Mouse (Mus musculus) MEL (cell line): Measurements from ENCODE around the gene Sccpdh. TPM values are rescaled to one million over a fixed set of nuclear protein-coding genes. Genes with fewer than 3 reads are reported as not detected.

Source experiments
- DNase-seq: peaks from one replicate; pipeline ENCODE4 v3.0.0; 2011; ENCODE audit warnings: low read depth, low spot score
- H3K27ac ChIP-seq: 2 replicates; pipeline ENCODE4 v1.5.1; 2012; ENCODE audit warnings: low read depth, mild to moderate bottlenecking, control low read depth, low read length, moderate library complexity; ENCODE audit not compliant: control insufficient read depth
- H3K27me3 ChIP-seq, 2 experiments: fragments of 150-350 bp in 1 of 2; sonication (generic) in 1 of 2; 2 replicates each; pipeline ENCODE4 v1.6.1; 2012; ENCODE audit warnings: low read length in 2 of 2, mild to moderate bottlenecking in 2 of 2, improper control_type of control experiment in 1 of 2, moderate library complexity in 1 of 2; ENCODE audit not compliant: insufficient read depth in 2 of 2, control insufficient read depth in 1 of 2
- H3K36me3 ChIP-seq, 2 experiments: 2 replicates each; pipeline ENCODE4 v1.6.1; 2012 to 2014; ENCODE audit warnings: low read length in 2 of 2, improper control_type of control experiment in 1 of 2, inconsistent platforms in 1 of 2, mild to moderate bottlenecking in 1 of 2; ENCODE audit not compliant: insufficient read depth in 2 of 2, control insufficient read depth in 1 of 2
- H3K4me1 ChIP-seq, 2 experiments: fragments of 150-350 bp in 1 of 2; sonication (generic) in 1 of 2; 2 replicates each; pipeline ENCODE4 v1.6.1; 2012; ENCODE audit warnings: low read length in 2 of 2, improper control_type of control experiment in 1 of 2, mild to moderate bottlenecking in 1 of 2; ENCODE audit not compliant: insufficient read depth in 2 of 2, control insufficient read depth in 1 of 2
- H3K4me3 ChIP-seq, 2 experiments: fragments of 150-350 bp in 1 of 2; sonication (generic) in 1 of 2; 2 replicates each; pipeline ENCODE4 v1.5.1; 2012; ENCODE audit warnings: low read depth in 2 of 2, low read length in 2 of 2, mild to moderate bottlenecking in 2 of 2, moderate library complexity in 2 of 2, control low read depth in 1 of 2, improper control_type of control experiment in 1 of 2; ENCODE audit not compliant: control insufficient read depth in 1 of 2, insufficient read depth in 1 of 2
- H3K79me2 ChIP-seq: 2 replicates; pipeline ENCODE4 v1.6.1; 2012; ENCODE audit warnings: mild to moderate bottlenecking, low read length, moderate library complexity; ENCODE audit not compliant: control insufficient read depth, poor library complexity, insufficient read depth
- H3K9ac ChIP-seq: 2 replicates; pipeline ENCODE4 v1.6.1; 2012; ENCODE audit warnings: low read depth, mild to moderate bottlenecking, control low read depth, low read length, moderate library complexity; ENCODE audit not compliant: control insufficient read depth, poor library complexity, severe bottlenecking
- H3K9me3 ChIP-seq: fragments of 150-350 bp; sonication (generic); replicated peaks from 2 replicates; pipeline ENCODE4 v1.6.1; 2012; ENCODE audit warnings: mild to moderate bottlenecking, low read length, improper control_type of control experiment, moderate library complexity; ENCODE audit not compliant: insufficient read depth
- CHD1 ChIP-seq: IDR thresholded peaks from 2 replicates; pipeline ENCODE4 v1.6.1; 2012; ENCODE audit warnings: low read depth, mild to moderate bottlenecking, inconsistent platforms, low read length, improper control_type of control experiment
- ELF1 ChIP-seq: IDR thresholded peaks from 2 replicates; pipeline ENCODE4 v1.6.1; 2014; ENCODE audit warnings: low read depth, mild to moderate bottlenecking, inconsistent platforms, low read length, improper control_type of control experiment, moderate library complexity
- EP300 ChIP-seq, 2 experiments: IDR thresholded peaks; 2 replicates each; pipeline ENCODE4 v1.6.1; 2011; ENCODE audit warnings: improper control_type of control experiment in 2 of 2, low read length in 2 of 2, low read depth in 1 of 2, mild to moderate bottlenecking in 1 of 2
- GABPA ChIP-seq: IDR thresholded peaks from 2 replicates; pipeline ENCODE4 v1.6.1; 2012; ENCODE audit warnings: low read depth, mild to moderate bottlenecking, inconsistent platforms, low read length, improper control_type of control experiment, moderate library complexity
- GATA1 ChIP-seq: IDR thresholded peaks from 2 replicates; pipeline ENCODE4 v1.6.1; 2011; ENCODE audit warnings: low read depth, low read length, improper control_type of control experiment
- HCFC1 ChIP-seq: IDR thresholded peaks from 2 replicates; pipeline ENCODE4 v1.6.1; 2012; ENCODE audit warnings: low read depth, mild to moderate bottlenecking, inconsistent platforms, low read length, improper control_type of control experiment, moderate library complexity
- JUND ChIP-seq: IDR thresholded peaks from 2 replicates; pipeline ENCODE4 v1.6.1; 2011; ENCODE audit warnings: low read depth, mild to moderate bottlenecking, improper control_type of control experiment, low read length
- KAT2A ChIP-seq: conservative IDR thresholded peaks from 2 replicates; pipeline ENCODE4 v1.6.1; 2012; ENCODE audit warnings: low read depth, low read length, improper control_type of control experiment, inconsistent platforms
- MAFK ChIP-seq: IDR thresholded peaks from 2 replicates; pipeline ENCODE4 v1.6.1; 2011; ENCODE audit warnings: low read depth, mild to moderate bottlenecking, low read length, improper control_type of control experiment, borderline replicate concordance
- MEF2A ChIP-seq: IDR thresholded peaks from 2 replicates; pipeline ENCODE4 v1.6.1; 2014; ENCODE audit warnings: low read depth, mild to moderate bottlenecking, inconsistent platforms, low read length, improper control_type of control experiment; ENCODE audit not compliant: poor library complexity, insufficient replicate concordance, severe bottlenecking; ENCODE audit errors: extremely low read depth
- MYB ChIP-seq: IDR thresholded peaks from 2 replicates; pipeline ENCODE4 v1.6.1; 2011; ENCODE audit warnings: mild to moderate bottlenecking, low read depth, low read length, improper control_type of control experiment
- NELFE ChIP-seq: IDR thresholded peaks from 2 replicates; pipeline ENCODE4 v1.6.1; 2011; ENCODE audit warnings: low read depth, low read length, improper control_type of control experiment
- NRF1 ChIP-seq: IDR thresholded peaks from 2 replicates; pipeline ENCODE4 v1.6.1; 2014; ENCODE audit warnings: low read depth, mild to moderate bottlenecking, inconsistent platforms, low read length, improper control_type of control experiment, moderate library complexity; ENCODE audit not compliant: poor library complexity, insufficient read depth, severe bottlenecking
- POLR2AphosphoS2 ChIP-seq: IDR thresholded peaks from 2 replicates; pipeline ENCODE4 v1.6.1; 2011; ENCODE audit warnings: low read length, improper control_type of control experiment
- POLR2AphosphoS5 ChIP-seq: IDR thresholded peaks from 2 replicates; pipeline ENCODE4 v1.6.1; 2012; ENCODE audit warnings: low read depth, borderline replicate concordance, mild to moderate bottlenecking, inconsistent platforms, low read length, moderate library complexity, mixed read lengths
- RAD21 ChIP-seq: IDR thresholded peaks from 2 replicates; pipeline ENCODE4 v1.6.1; 2011; ENCODE audit warnings: mild to moderate bottlenecking, low read depth, low read length, improper control_type of control experiment
- RCOR1 ChIP-seq: IDR thresholded peaks from 2 replicates; pipeline ENCODE4 v1.6.1; 2012; ENCODE audit warnings: low read depth, mild to moderate bottlenecking, inconsistent platforms, low read length, improper control_type of control experiment
- SMC3 ChIP-seq: IDR thresholded peaks from 2 replicates; pipeline ENCODE4 v1.6.1; 2011; ENCODE audit warnings: low read depth, low read length, improper control_type of control experiment
- UBTF ChIP-seq: IDR thresholded peaks from 2 replicates; pipeline ENCODE4 v1.6.1; 2012; ENCODE audit warnings: low read depth, mild to moderate bottlenecking, inconsistent platforms, low read length, improper control_type of control experiment, moderate library complexity, borderline replicate concordance; ENCODE audit not compliant: insufficient read depth
- USF1 ChIP-seq: IDR thresholded peaks from 2 replicates; pipeline ENCODE4 v1.6.1; 2014; ENCODE audit warnings: low read depth, mild to moderate bottlenecking, inconsistent platforms, low read length, improper control_type of control experiment, moderate library complexity
- polyA plus RNA-seq, 2 experiments: library from polyadenylated mRNA; stranded (reverse) in 1 of 2; unstranded in 1 of 2; fragments of >175 nt in 1 of 2; fragments of >200 nt in 1 of 2; gene quantifications; 2 replicates each; pipeline versions ENCODE4 v1.2.1 to v1.2.4; 2012; ENCODE audit warnings: low replicate concordance in 2 of 2, low read depth in 1 of 2; ENCODE audit not compliant: insufficient read length in 2 of 2, insufficient read depth in 1 of 2, missing spikeins in 1 of 2
- total RNA-seq: library from RNA; depleted of rRNA; stranded (reverse); fragments of 300-350 nt; gene quantifications from 2 replicates; pipeline ENCODE4 v1.2.3, GENCODE M21; 2012; rRNA removed

The Sccpdh gene
- total and polyA plus RNA-seq, 3 experiments: 18.5 to 18.7 TPM; not detected in 1

DNA sequence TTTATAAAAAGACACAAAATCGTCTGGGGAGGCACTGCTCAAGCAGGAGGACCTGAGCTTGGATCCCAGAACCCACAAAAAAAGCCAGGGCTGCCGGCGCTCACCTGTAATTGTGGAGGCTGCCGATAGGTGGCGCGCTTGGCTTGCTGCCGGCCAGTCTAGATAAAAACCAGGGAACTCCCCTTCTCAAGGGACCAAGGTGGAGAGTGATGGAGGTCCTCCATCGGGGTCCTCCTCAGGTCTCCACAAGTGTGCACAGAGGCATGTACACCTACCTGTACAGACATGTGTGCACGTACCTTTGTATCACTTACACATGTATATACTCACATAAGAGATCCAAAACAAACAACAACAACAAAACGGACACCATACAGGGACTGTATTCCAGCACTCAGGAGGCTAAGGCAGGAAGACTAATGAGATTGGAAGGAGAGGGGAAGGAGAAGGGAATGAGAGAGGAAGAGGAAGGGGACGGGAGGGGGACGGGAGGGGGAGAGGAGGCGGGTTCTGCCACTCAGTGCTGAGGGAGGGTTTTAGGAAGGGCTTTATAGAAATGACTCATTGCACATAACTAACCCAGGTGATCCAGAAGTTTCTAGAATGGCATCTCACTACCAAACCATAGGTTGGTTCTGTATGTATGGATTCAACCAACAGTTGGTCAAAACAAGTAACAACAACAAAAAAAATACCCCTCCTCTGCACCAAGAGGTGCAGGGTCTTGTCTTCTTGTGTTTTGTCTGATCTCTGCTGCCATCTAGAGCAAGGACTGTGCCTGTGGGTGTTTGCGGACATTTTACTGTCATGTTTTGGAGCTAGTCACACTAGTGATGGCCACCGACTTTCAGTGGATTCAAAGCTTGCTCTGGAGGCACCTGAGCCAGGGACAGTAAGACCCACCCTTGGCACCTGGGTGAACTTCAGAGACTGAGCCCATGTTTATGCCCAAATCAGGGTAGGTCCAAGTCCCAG lies 66.8 kb downstream of the Sccpdh start (continued):
- no peak for TF ChIP-seq NELFE
- TF ChIP-seq MEF2A: no peak
- 0 out of 2 replicates have a peak, but pooled peaks have one; percentile 45 for TF ChIP-seq JUND
- TF ChIP-seq MYB: no peak
- no peak for TF ChIP-seq UBTF
- peak; percentile 98 for TF ChIP-seq CHD1
- no peak for TF ChIP-seq USF1
- TF ChIP-seq EP300 (IDR thresholded peaks at IDR 0.05; ENCODE audit: low read depth in 1 of 2, low read length in 2 of 2): peak in 1 of 2 experiments; percentile 7; a peak in 1 of 4 replicates
- 0 out of 2 replicates have a peak, but pooled peaks have one; percentile 49 for TF ChIP-seq GABPA
- no peak for TF ChIP-seq KAT2A
- TF ChIP-seq POLR2AphosphoS2: no peak
- TF ChIP-seq RAD21: peak; percentile 84
- TF ChIP-seq SMC3: peak; percentile 81
- TF ChIP-seq RCOR1: peak; percentile 24; the same call in 1 of the 2 replicates
- TF ChIP-seq POLR2AphosphoS5: no peak
- TF ChIP-seq ELF1: 0 out of 2 replicates have a peak, but pooled peaks have one; percentile 13
- TF ChIP-seq NRF1: no peak
- TF ChIP-seq HCFC1: peak; percentile 51
- no peak for TF ChIP-seq MAFK

DNA sequence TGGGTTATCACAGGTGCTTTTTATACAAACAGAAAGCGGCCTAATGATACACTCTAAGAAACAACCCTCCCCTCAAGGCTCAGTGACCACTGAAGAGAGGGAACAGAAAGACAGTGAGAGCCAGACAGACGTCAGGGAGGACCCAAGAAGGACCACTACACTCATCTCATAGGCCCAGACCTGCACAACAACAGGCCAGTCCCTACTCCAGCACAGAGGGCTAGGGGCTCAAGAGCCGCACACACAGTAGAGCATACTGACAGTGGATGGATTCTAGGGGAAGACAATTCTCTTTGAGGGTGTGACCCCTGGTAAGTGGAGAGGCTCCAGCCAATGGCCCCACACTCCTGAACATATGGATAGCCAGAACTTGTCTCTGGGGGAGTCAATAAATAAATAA lies 68.5 kb downstream of the Sccpdh start:
- Histone ChIP-seq H3K4me1 (no peaks in the 10 kb centered on the region), H3K9me3 (no peaks in the 10 kb centered on the region), H3K27me3 (no peaks in the 10 kb centered on the region), H3K27ac (no peak overlapping the region), H3K79me2 (no peaks in the 10 kb centered on the region), H3K9ac (no peak overlapping the region), H3K36me3 (no peaks in the 10 kb centered on the region), H3K4me3 (no peak overlapping the region)
- DNase-seq: no peak
- no peak for TF ChIP-seq NRF1
- TF ChIP-seq JUND: no peak
- no peak for TF ChIP-seq KAT2A
- TF ChIP-seq UBTF: no peak
- TF ChIP-seq EP300 (IDR thresholded peaks at IDR 0.05; ENCODE audit: low read depth in 1 of 2, low read length in 2 of 2): no peak
- no peak for TF ChIP-seq GATA1
- no peak for TF ChIP-seq POLR2AphosphoS2

Other genes with a start within 250 kb of the Sccpdh start
- 17.4 and 18.2 TPM in 2 replicates for gene Smyd3, start 150.2 kb upstream of the Sccpdh start, total RNA-seq
- gene Smyd3, start 150.2 kb upstream of the Sccpdh start, polyA plus RNA-seq: 10 to 100 TPM in 1 of 2 experiments, not detected in 1; 13.3 TPM
- 17.3 and 19.3 TPM in 2 replicates for gene Tfb2m, start 121.9 kb upstream of the Sccpdh start, total RNA-seq
- 10 to 100 TPM in 1 of 2 experiments, not detected in 1; 20.9 TPM for gene Tfb2m, start 121.9 kb upstream of the Sccpdh start, polyA plus RNA-seq
- gene Cnst, start 121.8 kb upstream of the Sccpdh start, total RNA-seq: 10.4 and 11.9 TPM in 2 replicates
- gene Cnst, start 121.8 kb upstream of the Sccpdh start, polyA plus RNA-seq: 10 to 100 TPM in 1 of 2 experiments, not detected in 1; 12.1 TPM
- gene Kif28, start 77.1 kb downstream of the Sccpdh start, total RNA-seq: 0.03 and 0.27 TPM in 2 replicates
- under 1 TPM in 1 of 2 experiments, not detected in 1; 0.13 TPM for gene Kif28, start 77.1 kb downstream of the Sccpdh start, polyA plus RNA-seq
- gene Gm10518, start 135.2 kb downstream of the Sccpdh start, total RNA-seq: 4.2 and 5.2 TPM in 2 replicates
- gene Gm10518, start 135.2 kb downstream of the Sccpdh start, polyA plus RNA-seq: under 1 TPM in 1 of 2 experiments, not detected in 1; 0.42 TPM
- gene Ahctf1, start 135.5 kb downstream of the Sccpdh start, total RNA-seq: 56.7 and 56.9 TPM in 2 replicates
- 100 to 1,000 TPM in 1 of 2 experiments, 10 to 100 TPM in 1; 70.8 to 489 TPM for gene Ahctf1, start 135.5 kb downstream of the Sccpdh start, polyA plus RNA-seq